Mouse (Mus musculus) forelimb bud, embryonic 11.5 days (tissue): ENCODE measurements at regions not wholly inside any gene's neighbourhood (a gene's known extent, or its start where the extent isn't known, plus 50 kb on each side); places are given as distances from the start of the nearest gene placed in this dataset.

Experiments used
- DNase-seq: peaks from one replicate; pipeline ENCODE4 v3.0.0-alpha.2; 2012; ENCODE audit warnings: low read depth, low spot score

- no peak for DNase-seq
Measured at GRCm38 (mm10) chr3:129004085-129004484, 195.6 kb upstream of the Pitx2 start.

GRCm38 (mm10) chr3:129038877-129039276 lies 160.8 kb upstream of the Pitx2 start:
- no peak for DNase-seq

- no peak for DNase-seq
Measured at GRCm38 (mm10) chr3:129044834-129045233, 154.8 kb upstream of the Pitx2 start.

GRCm38 (mm10) chr3:129049899-129050597 lies 149.6 kb upstream of the Pitx2 start:
- DNase-seq = no peak

GRCm38 (mm10) chr3:129065457-129066364 lies 134.0 kb upstream of the Pitx2 start:
- no peak for DNase-seq

DNA sequence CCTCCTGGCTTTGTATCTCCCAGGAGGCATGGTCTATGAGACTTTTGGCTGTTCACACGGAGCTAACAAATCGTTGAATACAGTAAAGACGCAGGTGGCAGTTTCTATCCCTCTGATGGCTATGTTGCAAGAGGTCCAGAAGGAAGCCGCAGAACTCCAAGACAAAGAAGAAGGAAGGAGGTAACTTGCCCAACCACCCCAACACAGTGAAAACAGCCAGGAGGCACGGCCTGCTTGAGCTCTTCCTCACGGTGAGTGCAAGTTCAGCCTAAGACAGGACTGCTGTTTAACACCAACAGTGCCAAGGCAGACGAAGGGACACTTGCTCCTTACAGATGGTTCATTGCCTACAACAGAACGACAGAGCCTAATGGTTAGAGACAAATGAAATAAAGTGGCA lies 130.0 kb upstream of the Pitx2 start:
- no peak for DNase-seq

GRCm38 (mm10) chr3:129070521-129070933 lies 129.2 kb upstream of the Pitx2 start:
- DNase-seq = no peak

- DNase-seq = no peak
Measured at GRCm38 (mm10) chr3:129071002-129071401, 128.7 kb upstream of the Pitx2 start.

DNA sequence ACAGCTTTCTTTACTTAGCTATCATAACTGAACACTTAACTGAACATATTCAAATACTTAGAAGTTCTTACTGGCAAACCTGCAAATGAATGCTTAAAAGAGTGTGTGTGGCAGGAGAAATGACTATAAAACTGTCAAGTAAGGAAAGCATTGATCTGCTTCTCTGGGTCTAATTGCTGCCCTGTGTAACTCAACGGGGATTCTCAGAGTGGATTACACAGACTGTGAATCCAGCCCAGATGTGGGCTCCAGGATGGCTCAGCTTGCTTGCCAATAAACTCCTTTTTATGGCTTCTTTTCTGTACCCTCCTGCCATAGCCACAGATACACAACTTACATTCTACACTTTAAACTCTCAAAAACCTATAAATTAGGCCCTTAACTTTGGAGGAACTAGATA lies 123.3 kb upstream of the Pitx2 start:
- DNase-seq = peak; percentile 75

DNA sequence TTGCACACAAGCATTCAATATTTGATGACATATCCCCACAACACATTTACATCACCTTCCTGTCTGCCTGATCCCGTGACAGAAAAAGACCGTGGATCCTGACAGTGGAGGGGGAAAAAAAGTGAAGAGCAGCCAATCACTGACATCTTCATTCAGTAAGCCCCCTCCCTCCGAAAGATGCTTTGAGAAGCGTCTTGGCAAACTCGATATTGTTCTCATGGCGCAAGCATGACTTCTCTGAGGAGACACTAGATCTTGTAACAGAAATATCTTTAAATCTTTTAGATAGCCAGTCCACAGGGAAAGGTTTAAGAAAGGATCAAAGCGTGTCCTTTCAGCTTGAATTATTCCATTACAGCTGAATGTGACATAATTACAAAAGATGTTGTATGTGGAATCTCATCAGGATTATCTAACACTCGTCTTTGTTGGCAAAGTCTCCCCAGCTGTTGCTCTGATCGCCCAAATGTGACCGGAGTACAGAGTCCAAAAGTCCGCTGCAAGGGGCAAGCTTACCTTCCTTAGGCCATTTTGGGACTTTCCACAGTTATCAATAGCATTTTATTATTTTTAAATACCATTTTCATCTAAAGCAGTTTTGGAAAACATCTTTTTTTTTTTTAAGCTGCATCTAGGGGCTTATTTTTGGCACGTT lies 95.8 kb upstream of the Pitx2 start:
- DNase-seq = no peak

DNA sequence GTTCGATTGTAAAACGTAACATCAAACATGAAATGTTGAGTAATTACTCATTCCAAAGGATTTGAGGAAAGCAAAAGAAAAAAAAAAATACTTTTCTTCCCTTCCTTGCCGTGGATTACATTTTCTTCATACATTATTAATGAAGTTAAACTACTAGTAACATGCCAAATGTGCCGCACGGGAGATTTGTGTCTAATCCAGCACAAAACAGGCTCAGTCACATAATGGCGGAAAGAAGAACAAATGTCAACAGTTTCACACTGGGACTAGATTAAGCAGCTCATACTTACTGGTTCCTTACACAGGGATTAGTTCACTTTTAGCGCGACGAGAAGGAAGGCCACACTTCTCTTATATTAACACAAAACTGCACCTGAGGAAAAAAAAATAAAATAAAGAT lies 94.9 kb upstream of the Pitx2 start:
- no peak for DNase-seq

- no peak for DNase-seq
Measured at GRCm38 (mm10) chr3:129106174-129106573, 93.5 kb upstream of the Pitx2 start.

DNA sequence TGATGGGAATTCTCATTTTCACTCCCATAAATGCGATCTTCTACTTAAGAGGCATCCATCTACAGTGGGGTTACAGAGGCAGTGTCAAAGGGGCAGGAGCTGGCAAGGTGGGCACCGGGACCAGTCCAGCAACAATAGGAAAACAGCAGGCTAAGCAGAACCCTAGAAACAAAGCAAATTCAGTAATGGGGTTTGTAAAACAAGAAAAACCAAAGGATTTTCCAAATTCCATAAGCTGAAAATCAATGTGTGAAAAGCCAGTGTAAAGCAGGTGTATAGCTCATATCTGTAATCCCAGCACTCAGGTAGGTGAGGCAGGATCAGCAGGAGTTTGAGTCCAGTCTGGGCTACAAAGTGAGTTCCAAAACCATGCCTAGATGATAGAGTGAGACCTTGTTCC lies 69.2 kb upstream of the Pitx2 start:
- DNase-seq = no peak

GRCm38 (mm10) chr3:129131140-129131539 lies 68.5 kb upstream of the Pitx2 start:
- no peak for DNase-seq

DNA sequence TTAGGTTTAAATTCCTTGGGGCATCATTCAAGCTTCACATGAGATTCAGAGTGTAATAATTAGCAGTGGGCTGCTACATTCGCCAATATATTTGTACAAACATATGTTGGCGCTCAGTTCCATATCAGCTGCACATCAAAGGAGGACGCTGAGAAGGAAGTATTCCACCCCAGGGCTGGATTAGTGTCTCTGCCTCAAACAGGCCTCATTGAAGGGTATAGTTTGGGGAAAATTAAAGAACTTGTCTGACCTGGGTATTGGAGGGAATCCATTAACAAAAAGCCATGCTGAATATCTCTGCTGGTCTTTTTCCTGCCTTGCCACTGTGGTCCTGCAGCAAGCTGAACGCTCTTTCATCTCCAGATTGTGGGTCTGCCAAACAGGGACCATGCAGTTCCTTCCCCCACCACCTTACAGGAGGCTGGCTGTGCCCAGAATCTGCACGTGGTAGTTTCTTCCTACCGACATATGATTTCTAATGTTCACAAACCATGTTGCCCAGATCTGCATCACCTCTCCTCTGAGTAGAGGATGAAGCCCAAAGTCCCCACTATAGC lies 67.7 kb upstream of the Pitx2 start:
- no peak for DNase-seq
